Mouse (Mus musculus): ENCODE measurements at regions not wholly inside any gene's neighbourhood (a gene's known extent, or its start where the extent isn't known, plus 50 kb on each side); places are given as distances from the start of the nearest gene placed in this dataset.

DNA sequence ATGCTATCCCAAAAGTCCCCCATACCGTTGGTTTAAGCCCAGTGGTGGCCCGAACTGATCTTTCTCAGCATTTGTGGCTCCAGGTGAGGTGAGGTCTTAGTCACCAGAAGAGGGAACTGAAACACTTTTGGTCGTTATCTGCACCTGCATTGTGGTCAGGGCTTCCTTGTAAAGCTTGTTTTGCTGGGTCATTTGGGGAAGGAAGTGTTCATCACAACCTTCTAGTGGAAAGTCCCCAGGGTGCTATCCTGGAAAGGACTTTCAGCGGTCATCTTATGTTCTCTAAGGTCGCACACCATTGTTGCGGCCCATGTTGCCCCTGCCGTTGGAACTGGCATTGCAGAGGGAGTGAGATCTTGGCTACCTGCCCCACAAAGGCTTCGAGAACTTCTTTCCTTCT lies 651.5 kb upstream of the Pcdh9 start:
- ATAC-seq (ENCODE audit: insufficient read depth, low FRiP score, low TSS enrichment) (no peak), DNase-seq (ENCODE audit: low spot score) (no peak)
- Histone ChIP-seq H3K9me3 (ENCODE audit: control insufficient read depth, low read length) (no peaks in the 10 kb centered on the region), H3K4me2 (ENCODE audit: low read depth) (no peak overlapping the region), H3K4me1 (ENCODE audit: control insufficient read depth, insufficient read depth, low read length) (no peaks in the 10 kb centered on the region), H3K27me3 (ENCODE audit: control insufficient read depth, insufficient read depth, low read length) (no peaks in the 10 kb centered on the region), H3K4me3 (ENCODE audit: low read depth, low read length) (no peak overlapping the region), H3K36me3 (ENCODE audit: control insufficient read depth, insufficient read depth, low read length) (no peaks in the 10 kb centered on the region), H3K9ac (ENCODE audit: low read length) (no peak overlapping the region), H3K27ac (ENCODE audit: low read depth, low read length) (no peak overlapping the region)
- WGBS = 87% methylated on average over 8 of the region's 8 CpGs

DNA sequence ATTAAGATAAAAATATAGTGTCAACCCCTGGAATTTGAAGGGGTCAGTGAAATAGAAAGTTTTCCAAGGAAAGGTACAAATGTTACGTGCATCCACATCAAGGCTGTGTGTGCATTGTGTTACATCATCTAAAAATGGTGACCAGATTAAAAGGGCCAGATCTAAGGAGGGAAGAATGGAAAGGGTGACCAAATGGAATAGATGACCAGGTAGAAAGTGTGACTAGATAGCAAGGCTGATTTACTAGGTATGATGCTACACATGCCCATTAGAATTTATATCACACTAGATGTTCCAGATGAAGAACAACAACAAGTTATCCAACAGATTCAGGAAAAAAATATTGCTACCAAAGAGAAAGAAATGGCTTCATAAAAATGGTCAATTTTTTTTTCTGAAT lies 635.2 kb upstream of the Pcdh9 start:
- Histone ChIP-seq H3K9me3 (ENCODE audit: control insufficient read depth, low read length) (no peaks in the 10 kb centered on the region), H3K9ac (ENCODE audit: low read length) (no peak overlapping the region), H3K36me3 (ENCODE audit: control insufficient read depth, insufficient read depth, low read length) (no peaks in the 10 kb centered on the region), H3K27ac (ENCODE audit: low read depth, low read length) (no peak overlapping the region), H3K27me3 (ENCODE audit: control insufficient read depth, insufficient read depth, low read length) (no peaks in the 10 kb centered on the region), H3K4me2 (ENCODE audit: low read depth) (no peak overlapping the region), H3K4me1 (ENCODE audit: control insufficient read depth, insufficient read depth, low read length) (no peaks in the 10 kb centered on the region), H3K4me3 (ENCODE audit: low read depth, low read length) (no peak overlapping the region)
- no peak for DNase-seq (ENCODE audit: low spot score)
- 83% methylated on average over 1 of the region's 1 CpGs for WGBS
- ATAC-seq (ENCODE audit: insufficient read depth, low FRiP score, low TSS enrichment) = no peak

DNA sequence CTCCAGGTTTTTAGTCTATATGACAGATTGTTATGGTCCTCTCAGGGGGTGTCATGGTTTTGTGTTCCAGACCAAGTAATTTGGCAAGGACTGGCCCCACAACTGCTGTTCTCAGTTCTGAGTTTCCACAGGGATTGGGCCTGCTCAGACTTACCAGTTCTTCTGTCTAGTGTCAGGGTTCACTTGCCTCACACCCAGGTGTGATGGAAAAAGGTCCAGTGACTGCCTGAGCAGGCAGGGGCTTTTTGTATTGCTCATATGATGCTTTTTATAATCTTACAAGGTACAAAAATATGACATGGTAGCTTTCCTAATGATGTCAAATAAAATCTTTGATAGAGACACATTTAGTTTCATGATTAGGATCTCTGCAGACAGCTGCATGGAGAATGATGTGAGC lies 634.8 kb upstream of the Pcdh9 start:
- H3K4me2 ChIP-seq (ENCODE audit: low read depth) = no peak overlapping the region
- no peak overlapping the region for H3K9ac ChIP-seq (ENCODE audit: low read length)
- H3K27ac ChIP-seq (ENCODE audit: low read depth, low read length) = no peak overlapping the region
- H3K27me3 ChIP-seq (ENCODE audit: control insufficient read depth, insufficient read depth, low read length) = no peaks in the 10 kb centered on the region
- H3K36me3 ChIP-seq (ENCODE audit: control insufficient read depth, insufficient read depth, low read length) = no peaks in the 10 kb centered on the region
- ATAC-seq (ENCODE audit: insufficient read depth, low FRiP score, low TSS enrichment) (no peak), DNase-seq (ENCODE audit: low spot score) (no peak)
- no peak overlapping the region for H3K4me3 ChIP-seq (ENCODE audit: low read depth, low read length)
- H3K9me3 ChIP-seq (ENCODE audit: control insufficient read depth, low read length) = no peaks in the 10 kb centered on the region
- H3K4me1 ChIP-seq (ENCODE audit: control insufficient read depth, insufficient read depth, low read length) = no peaks in the 10 kb centered on the region

DNA sequence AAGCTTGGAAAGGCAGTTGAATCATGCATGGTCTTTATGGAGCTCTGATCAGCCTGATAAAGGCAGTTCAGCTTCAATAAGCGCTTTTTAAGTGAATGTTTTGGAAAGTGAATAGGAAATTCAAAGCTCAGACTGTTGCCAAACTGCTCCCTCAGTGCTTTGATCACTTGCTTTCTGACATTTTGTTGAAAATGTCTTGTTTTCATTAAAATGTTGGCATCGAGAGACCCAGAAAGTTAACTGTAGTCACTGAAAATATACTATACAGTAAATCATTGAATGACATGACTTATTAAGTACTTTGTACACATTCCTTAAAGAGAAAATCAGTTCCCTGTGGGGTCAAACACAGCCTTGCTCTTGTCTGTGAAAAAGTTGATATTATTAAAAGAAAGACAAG lies 631.5 kb upstream of the Pcdh9 start:
- 31% methylated on average over 2 of the region's 2 CpGs for WGBS
- no peak overlapping the region for H3K9ac ChIP-seq (ENCODE audit: low read length)
- H3K4me1 ChIP-seq (ENCODE audit: control insufficient read depth, insufficient read depth, low read length) = no peaks in the 10 kb centered on the region
- no peak overlapping the region for H3K4me2 ChIP-seq (ENCODE audit: low read depth)
- H3K9me3 ChIP-seq (ENCODE audit: control insufficient read depth, low read length) = no peaks in the 10 kb centered on the region
- DNase-seq (ENCODE audit: low spot score) = no peak
- no peak overlapping the region for H3K27ac ChIP-seq (ENCODE audit: low read depth, low read length)
- no peak overlapping the region for H3K4me3 ChIP-seq (ENCODE audit: low read depth, low read length)
- ATAC-seq (ENCODE audit: insufficient read depth, low FRiP score, low TSS enrichment) = peak; percentile 24; the same call in 1 of the 2 replicates
- H3K27me3 ChIP-seq (ENCODE audit: control insufficient read depth, insufficient read depth, low read length) = no peaks in the 10 kb centered on the region
- no peaks in the 10 kb centered on the region for H3K36me3 ChIP-seq (ENCODE audit: control insufficient read depth, insufficient read depth, low read length)

DNA sequence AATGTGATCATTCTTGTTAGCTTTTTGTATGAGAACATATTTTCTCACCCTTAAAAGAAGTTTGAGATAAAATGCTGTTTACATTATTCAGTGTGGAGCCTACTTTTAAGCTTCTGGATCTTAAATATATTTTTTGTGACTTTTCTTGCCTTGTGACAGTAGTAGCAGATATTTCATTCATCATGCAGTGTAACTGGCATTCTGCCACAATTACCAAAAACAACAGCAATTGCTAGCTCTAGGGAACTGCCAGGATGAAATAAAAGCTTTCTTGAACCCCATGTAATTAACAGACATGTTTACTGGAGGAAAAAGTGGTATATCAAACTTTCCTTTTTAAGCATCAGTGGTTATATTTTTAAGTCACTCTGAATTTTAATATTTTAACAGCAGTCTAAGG lies 600.9 kb upstream of the Pcdh9 start:
- ATAC-seq (ENCODE audit: insufficient read depth, low FRiP score, low TSS enrichment) (no peak), DNase-seq (ENCODE audit: low spot score) (no peak)
- Histone ChIP-seq H3K4me3 (ENCODE audit: low read depth, low read length) (no peak overlapping the region), H3K9ac (ENCODE audit: low read length) (no peak overlapping the region), H3K27me3 (ENCODE audit: control insufficient read depth, insufficient read depth, low read length) (no peaks in the 10 kb centered on the region), H3K27ac (ENCODE audit: low read depth, low read length) (no peak overlapping the region), H3K4me1 (ENCODE audit: control insufficient read depth, insufficient read depth, low read length) (no peaks in the 10 kb centered on the region), H3K36me3 (ENCODE audit: control insufficient read depth, insufficient read depth, low read length) (no peaks in the 10 kb centered on the region), H3K9me3 (ENCODE audit: control insufficient read depth, low read length) (no peaks in the 10 kb centered on the region), H3K4me2 (ENCODE audit: low read depth) (no peak overlapping the region)

DNA sequence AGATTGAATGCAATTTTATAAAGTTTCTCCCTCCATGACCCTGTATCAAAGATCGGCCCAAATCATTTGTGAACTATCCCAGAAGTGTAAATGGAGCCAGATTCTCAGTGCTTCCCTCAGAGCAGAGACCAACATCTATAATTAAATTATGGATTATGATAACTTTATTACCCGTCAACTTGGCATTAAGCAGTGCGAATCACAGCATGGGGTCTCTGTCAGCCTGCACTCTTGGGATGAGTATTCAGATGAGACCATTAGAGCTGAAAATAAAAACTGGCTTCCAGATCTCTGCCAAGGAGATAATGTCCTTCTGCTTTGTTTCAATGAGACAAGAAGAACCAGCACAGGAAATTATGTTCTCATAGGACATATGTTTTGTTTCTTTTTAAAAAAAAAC lies 585.4 kb upstream of the Pcdh9 start:
- Histone ChIP-seq H3K9me3 (ENCODE audit: control insufficient read depth, low read length) (no peaks in the 10 kb centered on the region), H3K4me1 (ENCODE audit: control insufficient read depth, insufficient read depth, low read length) (no peaks in the 10 kb centered on the region), H3K4me3 (ENCODE audit: low read depth, low read length) (no peak overlapping the region), H3K9ac (ENCODE audit: low read length) (no peak overlapping the region), H3K4me2 (ENCODE audit: low read depth) (no peak overlapping the region), H3K27ac (ENCODE audit: low read depth, low read length) (no peak overlapping the region), H3K36me3 (ENCODE audit: control insufficient read depth, insufficient read depth, low read length) (no peaks in the 10 kb centered on the region), H3K27me3 (ENCODE audit: control insufficient read depth, insufficient read depth, low read length) (no peaks in the 10 kb centered on the region)
- no peak for ATAC-seq (ENCODE audit: insufficient read depth, low FRiP score, low TSS enrichment)
- 83% methylated on average over 3 of the region's 3 CpGs for WGBS
- DNase-seq (ENCODE audit: low spot score) = no peak

DNA sequence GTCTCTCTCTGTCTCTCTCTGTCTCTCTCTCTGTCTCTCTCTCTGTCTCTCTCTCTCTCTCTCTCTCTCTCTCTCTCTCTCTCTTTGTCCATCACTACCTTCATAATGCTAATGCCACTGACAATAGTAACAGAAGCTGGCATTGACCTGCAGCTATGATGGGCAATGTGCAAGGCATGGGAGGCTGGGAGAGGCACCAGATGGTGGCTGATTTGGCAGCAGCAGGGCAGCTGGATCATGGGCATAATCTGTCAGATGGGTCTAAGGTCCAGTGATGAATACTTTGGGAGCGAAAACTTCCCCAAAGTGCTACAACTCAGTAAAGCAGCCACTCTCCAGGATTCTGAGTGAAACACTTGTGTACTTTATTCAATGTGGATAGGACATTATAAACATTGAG lies 582.7 kb upstream of the Pcdh9 start:
- H3K27ac ChIP-seq (ENCODE audit: low read depth, low read length) = no peak overlapping the region
- H3K36me3 ChIP-seq (ENCODE audit: control insufficient read depth, insufficient read depth, low read length) = no peaks in the 10 kb centered on the region
- no peaks in the 10 kb centered on the region for H3K9me3 ChIP-seq (ENCODE audit: control insufficient read depth, low read length)
- H3K4me3 ChIP-seq (ENCODE audit: low read depth, low read length) = no peak overlapping the region
- H3K4me2 ChIP-seq (ENCODE audit: low read depth) = no peak overlapping the region
- WGBS = 93% methylated on average over 1 of the region's 1 CpGs
- H3K4me1 ChIP-seq (ENCODE audit: control insufficient read depth, insufficient read depth, low read length) = no peaks in the 10 kb centered on the region
- ATAC-seq (ENCODE audit: insufficient read depth, low FRiP score, low TSS enrichment) = no peak
- no peak overlapping the region for H3K9ac ChIP-seq (ENCODE audit: low read length)
- DNase-seq (ENCODE audit: low spot score) = no peak
- H3K27me3 ChIP-seq (ENCODE audit: control insufficient read depth, insufficient read depth, low read length) = no peaks in the 10 kb centered on the region

DNA sequence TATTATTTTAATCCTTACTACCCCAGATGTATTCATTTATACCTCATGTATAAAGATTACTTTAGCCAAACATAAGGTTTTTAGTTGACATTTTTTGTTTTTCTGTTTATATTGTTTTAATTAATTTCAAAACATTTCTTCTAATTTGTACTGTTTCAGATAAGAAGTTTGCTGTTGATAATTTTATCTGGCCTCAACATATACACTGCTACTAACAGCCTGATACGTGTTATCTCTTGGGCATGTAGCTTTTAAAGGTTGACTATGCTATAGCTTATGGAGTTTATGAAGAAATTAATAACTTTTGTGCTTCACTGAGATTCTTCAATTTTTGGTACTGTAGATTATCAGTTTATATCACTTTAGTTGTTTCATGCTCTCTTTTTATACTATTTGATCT lies 555.5 kb upstream of the Pcdh9 start:
- Histone ChIP-seq H3K36me3 (ENCODE audit: control insufficient read depth, insufficient read depth, low read length) (no peaks in the 10 kb centered on the region), H3K4me2 (ENCODE audit: low read depth) (no peak overlapping the region), H3K27me3 (ENCODE audit: control insufficient read depth, insufficient read depth, low read length) (no peaks in the 10 kb centered on the region), H3K9me3 (ENCODE audit: control insufficient read depth, low read length) (no peaks in the 10 kb centered on the region), H3K27ac (ENCODE audit: low read depth, low read length) (no peak overlapping the region), H3K9ac (ENCODE audit: low read length) (no peak overlapping the region), H3K4me3 (ENCODE audit: low read depth, low read length) (no peak overlapping the region), H3K4me1 (ENCODE audit: control insufficient read depth, insufficient read depth, low read length) (no peaks in the 10 kb centered on the region)
- 88% methylated on average over 1 of the region's 1 CpGs for WGBS
- DNase-seq (ENCODE audit: low spot score) = no peak
- no peak for ATAC-seq (ENCODE audit: insufficient read depth, low FRiP score, low TSS enrichment)

DNA sequence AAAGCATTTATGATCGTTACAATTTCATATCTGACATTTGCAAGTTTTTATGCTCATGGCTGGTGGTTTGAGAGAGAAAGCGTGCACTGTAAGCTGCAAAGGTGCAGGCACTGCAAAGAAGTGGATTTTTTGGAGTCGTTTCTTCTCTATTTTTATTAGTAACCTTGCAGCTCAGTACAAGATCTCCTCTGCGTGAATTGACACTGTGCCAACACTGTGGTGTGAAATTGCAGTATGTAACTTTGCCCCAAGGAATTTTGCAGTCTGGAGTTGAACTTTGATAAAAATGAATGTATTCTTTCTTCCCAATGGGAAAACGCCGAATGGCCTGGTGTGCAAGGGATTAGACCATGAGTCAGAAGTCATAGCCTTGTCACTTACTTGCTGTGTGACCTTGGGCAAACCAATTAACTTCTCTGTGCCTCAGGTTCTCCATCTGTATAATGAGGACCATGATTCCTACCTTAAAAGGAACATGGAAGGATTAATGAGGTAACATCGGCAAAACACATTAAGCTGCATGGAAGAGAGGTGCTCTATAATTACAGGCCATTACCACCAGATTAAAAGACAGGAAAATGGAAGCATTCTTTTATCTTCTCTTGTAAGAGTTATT lies 543.0 kb upstream of the Pcdh9 start:
- no peak overlapping the region for H3K9ac ChIP-seq (ENCODE audit: low read length)
- no peak for DNase-seq (ENCODE audit: low spot score)
- no peaks in the 10 kb centered on the region for H3K36me3 ChIP-seq (ENCODE audit: control insufficient read depth, insufficient read depth, low read length)
- no peaks in the 10 kb centered on the region for H3K9me3 ChIP-seq (ENCODE audit: control insufficient read depth, low read length)
- no peaks in the 10 kb centered on the region for H3K4me1 ChIP-seq (ENCODE audit: control insufficient read depth, insufficient read depth, low read length)
- no peaks in the 10 kb centered on the region for H3K27me3 ChIP-seq (ENCODE audit: control insufficient read depth, insufficient read depth, low read length)
- H3K27ac ChIP-seq (ENCODE audit: low read depth, low read length) = no peak overlapping the region
- 81% methylated on average over 7 of the region's 7 CpGs for WGBS
- H3K4me2 ChIP-seq (ENCODE audit: low read depth) = no peak overlapping the region
- no peak overlapping the region for H3K4me3 ChIP-seq (ENCODE audit: low read depth, low read length)
- no peak for ATAC-seq (ENCODE audit: insufficient read depth, low FRiP score, low TSS enrichment)

Data from neural tube, embryonic 11.5 days (tissue).